Mouse (Mus musculus): ENCODE measurements around the gene Slc11a1.

DNA sequence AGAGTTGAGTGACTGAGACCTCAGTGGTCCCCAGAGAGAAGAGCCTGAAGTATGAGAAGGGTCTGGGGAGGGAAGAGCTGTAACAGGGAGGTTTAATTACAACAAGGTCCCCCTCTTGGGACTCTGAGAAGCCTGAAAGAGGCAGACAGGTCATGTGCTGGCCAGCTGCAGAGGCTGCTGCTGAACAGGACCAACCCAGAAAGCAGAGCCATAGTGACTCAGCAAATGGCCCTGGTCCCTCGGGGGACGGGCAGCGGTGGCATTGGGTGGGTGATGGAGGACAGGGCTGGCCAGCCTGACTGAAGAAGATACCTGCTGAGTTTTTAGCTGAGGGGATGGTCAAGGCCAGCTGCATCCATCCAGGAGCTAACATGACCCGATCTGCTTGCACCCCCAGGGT is 1.4 kb downstream of the Slc11a1 start:
- TF ChIP-seq CTCF (IDR thresholded peaks at IDR 0.05; ENCODE audit: low read depth): no peak
- TF ChIP-seq EP300 (IDR thresholded peaks at IDR 0.05; ENCODE audit: low read depth): no peak

All from heart, postnatal 0 days (tissue).